Mouse (Mus musculus) small intestine, adult 10 weeks (tissue): Measurements from ENCODE around the gene P3h1. TPM values are rescaled to one million over a fixed set of nuclear protein-coding genes. Genes with fewer than 3 reads are reported as not detected.

Source experiments
- polyA plus RNA-seq: library from polyadenylated mRNA; stranded (reverse); fragments of 350-450 nt; fragmentation: Illumina TruSeq; extraction: RNeasy Lipid Tissue Mini Kit (QIAGEN cat#74804); gene quantifications from one replicate; pipeline ENCODE4 v1.2.3, GENCODE M21; 2014; ENCODE audit warnings: low replicate concordance

Gene P3h1
- polyA plus RNA-seq, result 1.2 TPM

DNA sequence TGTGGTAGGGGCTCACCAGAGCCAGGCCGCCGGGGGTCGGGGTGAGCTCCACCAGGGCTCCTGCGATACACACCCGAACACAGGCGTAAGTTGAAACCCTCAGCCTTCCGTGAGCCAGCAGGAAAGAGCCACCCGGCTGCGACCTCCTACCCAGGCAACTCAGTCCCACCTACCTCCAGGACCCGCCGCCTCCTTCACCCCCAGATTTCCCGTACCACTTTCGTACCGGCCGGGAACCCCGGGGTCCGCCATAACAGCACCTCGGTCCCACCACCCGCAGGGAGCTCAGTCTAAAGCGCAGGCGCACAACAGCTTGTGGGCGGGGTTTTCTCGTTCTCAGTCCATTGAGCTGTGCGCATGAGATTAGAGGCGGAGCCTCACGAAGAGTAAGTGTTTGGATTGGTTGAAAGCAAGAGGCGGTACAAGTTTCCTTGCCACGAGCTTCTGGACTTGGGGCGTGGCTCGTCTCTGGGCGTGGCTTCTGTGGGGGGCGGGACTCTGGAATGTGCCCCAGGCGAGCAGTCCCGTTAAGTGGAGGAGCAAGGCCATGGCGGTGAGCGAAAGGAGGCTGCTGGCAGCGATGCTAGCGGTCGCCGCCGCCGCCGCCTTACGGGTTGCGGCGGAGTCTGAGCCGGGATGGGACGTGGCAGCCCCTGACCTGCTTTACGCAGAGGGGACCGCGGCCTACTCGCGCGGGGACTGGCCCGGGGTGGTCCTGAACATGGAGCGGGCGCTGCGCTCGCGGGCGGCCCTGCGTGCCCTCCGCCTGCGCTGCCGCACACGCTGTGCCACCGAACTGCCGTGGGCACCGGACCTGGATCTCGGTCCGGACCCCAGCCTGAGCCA is at the start of gene P3h1, which contains the start of gene AU022252:
P3h1 (plus strand) TSS at position 506 of the 846 bp plus-strand sequence.
AU022252 (minus strand) TSS at position 303 of the 846 bp plus-strand sequence.

DNA sequence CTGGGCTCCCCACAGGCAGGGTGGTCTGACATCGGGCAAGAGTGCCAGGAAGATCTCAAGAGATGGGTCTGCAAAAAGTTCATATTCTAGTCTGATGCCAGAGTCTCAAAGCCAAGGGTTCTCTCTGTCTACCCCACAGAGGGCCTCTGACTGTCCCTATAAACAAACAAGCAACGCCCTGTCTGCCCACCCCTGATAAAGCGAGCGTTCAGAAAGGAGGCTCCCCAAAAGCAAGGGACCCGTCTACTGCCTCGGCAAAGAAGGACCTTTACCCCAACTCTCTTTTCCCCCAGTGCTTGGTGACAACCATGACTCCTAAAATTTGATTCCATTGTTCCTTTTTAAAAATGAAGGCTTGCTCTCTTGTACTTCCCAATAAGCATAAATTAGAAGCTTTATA is 42.9 kb upstream of the P3h1 start, which contains the start of gene Ermap:
Ermap (minus strand) TSS at position 148 of the 400 bp plus-strand sequence.

DNA sequence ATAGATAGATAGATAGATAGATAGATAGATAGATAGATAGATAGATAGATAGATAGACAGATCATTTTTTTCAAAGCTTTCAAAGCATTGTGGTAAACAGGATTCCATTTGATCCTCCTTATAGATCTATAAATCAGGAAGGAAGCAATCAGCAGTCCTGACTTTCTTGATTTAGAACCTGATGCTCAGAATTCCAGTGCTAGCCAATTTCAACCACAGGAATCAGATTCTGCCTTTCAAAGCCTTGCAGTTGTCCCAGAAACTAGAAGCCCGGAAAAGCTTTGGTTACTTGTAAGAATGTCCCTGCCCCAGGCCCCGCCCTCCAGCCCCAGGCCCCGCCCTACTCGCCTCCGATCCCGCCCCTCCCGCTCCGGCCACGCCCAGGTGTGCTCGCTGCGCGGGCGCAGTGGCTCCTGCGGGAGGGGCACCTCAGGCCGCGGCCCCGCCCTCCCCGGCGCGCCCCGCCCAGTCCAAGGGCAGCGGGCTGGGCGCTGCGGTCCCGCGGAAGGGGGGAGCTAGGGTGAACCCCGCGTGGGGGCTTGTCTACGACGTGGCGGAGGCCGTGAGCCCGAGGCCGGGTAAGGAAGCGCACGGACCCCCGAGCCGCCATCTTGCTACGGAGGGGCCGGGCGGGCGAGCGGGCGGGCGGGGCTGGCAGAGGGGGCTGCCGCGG is 37.7 kb upstream of the P3h1 start, which contains the start of gene Svbp:
Svbp (plus strand) TSS at position 398 of the 673 bp plus-strand sequence.

DNA sequence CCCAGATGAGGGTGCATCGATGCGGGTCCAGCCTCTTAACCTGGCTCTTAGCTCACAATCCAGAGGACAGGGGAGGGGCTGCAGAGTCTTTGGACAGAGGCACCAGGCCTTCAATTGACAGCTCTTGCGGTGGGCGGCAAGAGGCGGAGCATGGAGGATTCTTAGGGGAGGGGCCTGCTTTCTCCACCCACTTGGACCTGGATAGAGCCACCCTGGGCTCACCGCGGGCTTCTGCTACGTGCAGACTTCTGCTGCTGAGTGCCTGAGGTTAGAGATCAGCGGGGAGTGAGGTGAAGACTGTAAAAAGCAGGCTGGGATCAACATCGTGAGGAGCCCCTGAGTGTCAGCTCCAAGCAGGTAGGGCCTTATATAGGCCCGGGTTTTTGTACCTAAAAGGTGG is 14.5 kb upstream of the P3h1 start, which contains the start of gene Tmem269:
Tmem269 (minus strand) TSS at position 49 of the 400 bp plus-strand sequence.

DNA sequence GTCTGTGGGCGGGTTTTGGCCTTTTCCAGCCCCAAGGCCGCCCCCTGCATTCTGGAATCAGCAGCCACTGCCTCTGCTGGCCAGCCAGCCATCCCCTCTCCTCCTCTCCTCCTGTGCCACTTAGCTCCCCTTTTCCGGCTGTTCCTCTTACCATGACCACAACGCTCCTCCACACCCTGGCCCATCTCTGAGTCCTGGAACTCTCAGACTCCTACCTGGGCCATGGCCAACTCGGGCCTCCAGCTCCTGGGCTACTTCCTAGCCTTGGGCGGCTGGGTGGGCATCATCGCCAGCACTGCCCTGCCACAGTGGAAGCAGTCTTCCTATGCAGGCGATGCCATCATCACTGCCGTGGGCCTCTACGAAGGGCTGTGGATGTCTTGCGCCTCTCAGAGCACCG is 22.6 kb downstream of the P3h1 start, which contains the start of gene Cldn19:
Cldn19 (plus strand) TSS at position 64 of the 400 bp plus-strand sequence.

DNA sequence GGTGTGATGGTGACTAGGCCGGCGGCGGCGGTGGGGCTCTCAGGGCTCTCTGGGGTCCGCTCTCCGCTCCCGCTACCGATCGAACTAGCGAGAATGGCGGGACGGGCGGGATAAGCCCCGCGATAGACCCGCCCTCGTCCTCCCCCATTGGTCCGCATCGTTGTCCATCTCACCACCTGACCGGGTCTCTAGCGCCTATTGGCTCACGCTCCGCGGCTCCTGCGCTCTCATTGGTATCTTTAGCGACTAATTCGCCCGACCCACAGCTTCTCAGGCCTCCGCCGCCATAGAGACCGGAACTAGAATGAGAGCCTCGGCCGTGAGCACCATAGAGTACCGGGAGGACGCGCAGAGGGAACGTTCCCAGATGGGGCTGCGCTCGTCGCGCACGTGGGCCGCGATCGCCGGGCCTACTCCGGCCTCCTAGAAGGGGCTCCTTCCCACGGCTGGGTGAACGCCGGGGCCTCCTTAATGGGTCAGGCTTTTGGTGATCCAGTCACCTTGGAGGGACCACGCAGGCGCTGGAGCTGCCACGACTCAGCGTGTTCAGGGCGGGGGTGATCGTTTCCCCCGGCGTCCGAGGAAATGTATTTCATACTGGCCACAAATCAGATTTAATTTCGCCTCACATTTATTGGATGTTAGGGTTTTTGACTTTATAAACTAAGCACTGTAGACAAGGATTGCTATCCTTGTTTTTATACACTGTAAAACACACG is 61.9 kb downstream of the P3h1 start, which contains the start of gene Ybx1:
Ybx1 (minus strand) TSS at position 190 of the 719 bp plus-strand sequence.

Other genes with a start within 250 kb of the P3h1 start
- 1.3 TPM for gene Slc2a1, start 124.2 kb upstream of the P3h1 start, polyA plus RNA-seq
- gene Zfp691, start 58.7 kb upstream of the P3h1 start, polyA plus RNA-seq, result not detected
- 0.74 TPM for gene Ermap, start 42.9 kb upstream of the P3h1 start, polyA plus RNA-seq
- 4.6 TPM for gene Svbp, start 37.6 kb upstream of the P3h1 start, polyA plus RNA-seq
- gene Tmem269, start 14.7 kb upstream of the P3h1 start, polyA plus RNA-seq, result 0.52 TPM
- 2.0 TPM for gene AU022252, start 203 bp upstream of the P3h1 start, polyA plus RNA-seq
- gene Cldn19, start 22.5 kb downstream of the P3h1 start, polyA plus RNA-seq, result not detected
- gene Ybx1, start 61.7 kb downstream of the P3h1 start, polyA plus RNA-seq, result 684 TPM
- 28.3 TPM for gene Ppih, start 87.6 kb downstream of the P3h1 start, polyA plus RNA-seq
- 0.45 TPM for gene Ccdc30, start 182.6 kb downstream of the P3h1 start, polyA plus RNA-seq
- gene Ppcs, start 189.5 kb downstream of the P3h1 start, polyA plus RNA-seq, result 38.4 TPM
- not detected for gene Zmynd12, start 189.9 kb downstream of the P3h1 start, polyA plus RNA-seq